Mouse (Mus musculus): ENCODE results near the gene Fgfr2.

- TF ChIP-seq POLR2A (IDR thresholded peaks at IDR 0.05; ENCODE audit: low read depth, low read length) (no peak), CTCF (IDR thresholded peaks at IDR 0.05; ENCODE audit: borderline replicate concordance, insufficient read depth, low read length) (no peak)
Measured at GRCm38 (mm10) chr7:131650277-131650676, 1472.9 kb downstream of the Fgfr2 start.
